Mouse (Mus musculus): ENCODE data around the gene Erc2. TPM values are rescaled to one million over a fixed set of nuclear protein-coding genes. Genes with fewer than 3 reads are reported as not detected.

The Erc2 gene
- total and polyA plus RNA-seq, 3 experiments = not detected

DNA sequence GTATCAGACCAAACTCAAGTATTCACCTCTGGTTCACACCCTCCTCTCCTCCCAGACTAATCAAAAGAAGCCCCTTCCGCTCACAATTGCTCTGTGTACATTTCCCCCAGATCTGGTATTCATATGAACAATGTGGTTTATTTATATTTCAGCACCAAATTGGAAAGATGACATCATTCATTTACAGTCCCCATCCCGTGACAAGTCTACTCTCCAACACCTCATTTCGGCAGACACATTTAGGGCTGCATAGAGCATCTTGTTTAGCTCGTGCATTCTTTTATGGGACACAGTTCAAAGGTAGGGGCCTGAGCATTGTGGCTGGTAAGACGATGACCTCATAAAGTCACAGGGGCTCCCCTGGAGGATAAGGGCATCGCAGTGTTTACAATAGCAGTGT, 677.9 kb downstream of the Erc2 start:
- H3K4me1 ChIP-seq (ENCODE audit: control insufficient read depth in 1 of 2, insufficient read depth in 2 of 2) = no peaks in the 10 kb centered on the region
- H3K9ac ChIP-seq (ENCODE audit: insufficient read depth, low read depth) = no peak overlapping the region
- no peak for DNase-seq (ENCODE audit: extremely low read depth)
- no peak overlapping the region for H3K4me2 ChIP-seq (ENCODE audit: insufficient read depth, low read depth, poor library complexity, severe bottlenecking)
- no peaks in the 10 kb centered on the region for H3K27me3 ChIP-seq (replicated peaks)
- in situ Hi-C loops (cut with MboI; ENCODE audit: low pct_ligation_motif_present, low pct_unique_long_range_greater_than_20kb, low sequenced_read_pairs) (no loop called here), dilution Hi-C loops (cut with MboI; ENCODE audit: extremely low pct_ligation_motif_present, extremely low pct_unique_long_range_greater_than_20kb, low sequenced_read_pairs) (no loop called here)
- TF ChIP-seq RAD21 (IDR thresholded peaks at IDR 0.05; ENCODE audit: low read depth, low read length) = no peak
- no peak for TF ChIP-seq HCFC1 (IDR thresholded peaks at IDR 0.05; ENCODE audit: low read depth, low read length)
- H3K36me3 ChIP-seq (replicated peaks in 1 of 2; ENCODE audit: control insufficient read depth in 1 of 2, insufficient read depth in 1 of 2, low read length in 1 of 2) = no peaks in the 10 kb centered on the region
- H3K79me2 ChIP-seq (replicated peaks; ENCODE audit: control insufficient read depth, extremely low read depth, insufficient read depth, poor library complexity, severe bottlenecking) = no peaks in the 10 kb centered on the region
- H3K4me3 ChIP-seq (replicated peaks in 1 of 3; ENCODE audit: low read depth in 2 of 3, low read length in 2 of 3, poor library complexity in 1 of 3) = no peak overlapping the region
- H3K9me3 ChIP-seq (replicated peaks; ENCODE audit: low read length) = peaks cover 76% of the 10 kb centered on the region
- H3K27ac ChIP-seq (ENCODE audit: insufficient read depth, low read depth) = no peak overlapping the region

GRCm38 (mm10) chr14:28301251-28301650, 679.0 kb downstream of the Erc2 start:
- H3K27ac ChIP-seq (ENCODE audit: insufficient read depth, low read depth) = no peak overlapping the region
- H3K27me3 ChIP-seq (replicated peaks) = no peaks in the 10 kb centered on the region
- H3K4me3 ChIP-seq (replicated peaks in 1 of 3; ENCODE audit: low read depth in 2 of 3, low read length in 2 of 3, poor library complexity in 1 of 3) = no peak overlapping the region
- peaks cover 74% of the 10 kb centered on the region for H3K9me3 ChIP-seq (replicated peaks; ENCODE audit: low read length)
- no peak overlapping the region for H3K4me2 ChIP-seq (ENCODE audit: insufficient read depth, low read depth, poor library complexity, severe bottlenecking)
- in situ Hi-C loops (cut with MboI; ENCODE audit: low pct_ligation_motif_present, low pct_unique_long_range_greater_than_20kb, low sequenced_read_pairs) (no loop called here), dilution Hi-C loops (cut with MboI; ENCODE audit: extremely low pct_ligation_motif_present, extremely low pct_unique_long_range_greater_than_20kb, low sequenced_read_pairs) (no loop called here)
- H3K4me1 ChIP-seq (ENCODE audit: control insufficient read depth in 1 of 2, insufficient read depth in 2 of 2) = no peaks in the 10 kb centered on the region
- H3K36me3 ChIP-seq (replicated peaks in 1 of 2; ENCODE audit: control insufficient read depth in 1 of 2, insufficient read depth in 1 of 2, low read length in 1 of 2) = no peaks in the 10 kb centered on the region
- no peak for DNase-seq (ENCODE audit: extremely low read depth)
- H3K79me2 ChIP-seq (replicated peaks; ENCODE audit: control insufficient read depth, extremely low read depth, insufficient read depth, poor library complexity, severe bottlenecking) = no peaks in the 10 kb centered on the region
- no peak overlapping the region for H3K9ac ChIP-seq (ENCODE audit: insufficient read depth, low read depth)
- TF ChIP-seq USF1 (IDR thresholded peaks at IDR 0.05; ENCODE audit: low read depth, low read length) = no peak
- TF ChIP-seq ZMIZ1 (IDR thresholded peaks at IDR 0.05; ENCODE audit: low read depth, low read length) = no peak
- no peak for TF ChIP-seq RCOR1 (conservative IDR thresholded peaks at IDR 0.05; ENCODE audit: low read depth, low read length)
- no peak for TF ChIP-seq GABPA (IDR thresholded peaks at IDR 0.05; ENCODE audit: insufficient replicate concordance, low read depth, low read length)
- no peak for TF ChIP-seq NRF1 (IDR thresholded peaks at IDR 0.05; ENCODE audit: low read depth, low read length)
- no peak for TF ChIP-seq IRF4 (IDR thresholded peaks at IDR 0.05; ENCODE audit: low read depth, low read length)
- no peak for TF ChIP-seq HCFC1 (IDR thresholded peaks at IDR 0.05; ENCODE audit: low read depth, low read length)
- no peak for TF ChIP-seq ELF1 (IDR thresholded peaks at IDR 0.05; ENCODE audit: low read depth, low read length)
- no peak for TF ChIP-seq BHLHE40 (IDR thresholded peaks at IDR 0.05; ENCODE audit: low read depth, low read length)

DNA sequence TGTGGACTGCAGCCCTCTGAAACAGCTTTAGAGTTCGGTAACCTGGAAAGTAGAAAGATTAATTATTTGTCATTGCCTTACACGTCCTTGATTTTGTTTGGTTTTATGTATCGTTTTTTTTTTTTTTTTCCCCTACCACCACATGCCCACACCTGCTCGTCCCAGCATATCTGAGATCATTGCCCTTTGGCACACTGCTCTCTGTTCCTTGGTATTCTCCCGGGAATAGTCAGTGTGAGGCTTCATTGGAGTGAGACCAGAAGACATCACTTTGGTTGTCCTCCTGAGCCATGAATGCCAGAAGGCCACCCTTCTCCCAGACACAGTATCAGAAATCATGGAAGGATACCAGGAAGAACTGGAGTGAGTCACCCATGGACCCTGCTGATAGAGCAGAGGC, 681.9 kb downstream of the Erc2 start:
- Histone ChIP-seq H3K27ac (ENCODE audit: insufficient read depth, low read depth) (no peak overlapping the region), H3K4me1 (ENCODE audit: control insufficient read depth in 1 of 2, insufficient read depth in 2 of 2) (no peaks in the 10 kb centered on the region), H3K9ac (ENCODE audit: insufficient read depth, low read depth) (no peak overlapping the region), H3K4me2 (ENCODE audit: insufficient read depth, low read depth, poor library complexity, severe bottlenecking) (no peak overlapping the region), H3K27me3 (replicated peaks) (no peaks in the 10 kb centered on the region), H3K36me3 (replicated peaks in 1 of 2; ENCODE audit: control insufficient read depth in 1 of 2, insufficient read depth in 1 of 2, low read length in 1 of 2) (no peaks in the 10 kb centered on the region), H3K9me3 (replicated peaks; ENCODE audit: low read length) (peaks cover 73% of the 10 kb centered on the region), H3K79me2 (replicated peaks; ENCODE audit: control insufficient read depth, extremely low read depth, insufficient read depth, poor library complexity, severe bottlenecking) (no peaks in the 10 kb centered on the region), H3K4me3 (replicated peaks in 1 of 3; ENCODE audit: low read depth in 2 of 3, low read length in 2 of 3, poor library complexity in 1 of 3) (no peak overlapping the region)
- no peak for DNase-seq (ENCODE audit: extremely low read depth)
- dilution Hi-C loops (cut with MboI; ENCODE audit: extremely low pct_ligation_motif_present, extremely low pct_unique_long_range_greater_than_20kb, low sequenced_read_pairs) = no loop called here
- TF ChIP-seq PAX5 (IDR thresholded peaks at IDR 0.05; ENCODE audit: low read length) = no peak
- TF ChIP-seq RAD21 (IDR thresholded peaks at IDR 0.05; ENCODE audit: low read depth, low read length) = no peak
- no peak for TF ChIP-seq RCOR1 (conservative IDR thresholded peaks at IDR 0.05; ENCODE audit: low read depth, low read length)
- TF ChIP-seq MAZ (IDR thresholded peaks at IDR 0.05; ENCODE audit: low read depth, low read length) = no peak
- no peak for TF ChIP-seq POLR2AphosphoS2 (IDR thresholded peaks at IDR 0.05; ENCODE audit: low read depth, low read length)
- no peak for TF ChIP-seq CHD1 (IDR thresholded peaks at IDR 0.05; ENCODE audit: low read depth, low read length)
- TF ChIP-seq USF1 (IDR thresholded peaks at IDR 0.05; ENCODE audit: low read depth, low read length) = no peak
- TF ChIP-seq EP300 (IDR thresholded peaks at IDR 0.05; ENCODE audit: low read length) = no peak
- TF ChIP-seq JUN (IDR thresholded peaks at IDR 0.05; ENCODE audit: insufficient read depth, low read depth, low read length) = no peak
- no peak for TF ChIP-seq UBTF (IDR thresholded peaks at IDR 0.05; ENCODE audit: low read depth, low read length)
- TF ChIP-seq NELFE (IDR thresholded peaks at IDR 0.05; ENCODE audit: low read depth, low read length) = no peak
- no peak for TF ChIP-seq MYC (IDR thresholded peaks at IDR 0.05; ENCODE audit: low read depth, low read length)
- TF ChIP-seq E2F4 (IDR thresholded peaks at IDR 0.05; ENCODE audit: insufficient replicate concordance, low read depth, low read length) = no peak
- TF ChIP-seq MAFK (IDR thresholded peaks at IDR 0.05; ENCODE audit: insufficient replicate concordance, low read length) = no peak
- in situ Hi-C loops (cut with MboI; ENCODE audit: low pct_ligation_motif_present, low pct_unique_long_range_greater_than_20kb, low sequenced_read_pairs) = no loop called here

Measured in CH12.LX (cell line).